Mouse (Mus musculus) kidney, adult 2 months (tissue): ENCODE measurements around the gene Tead2.

ENCODE experiments used
- CTCF ChIP-seq: fragments of 200-500 bp; conservative IDR thresholded peaks from 2 replicates; pipeline ENCODE4 v1.5.1; 2011; ENCODE audit warnings: low read depth, mild to moderate bottlenecking, control low read depth, low read length, moderate library complexity, mixed read lengths; ENCODE audit not compliant: insufficient read depth, insufficient read length
- POLR2A ChIP-seq: fragments of 200-500 bp; IDR thresholded peaks from one replicate; pipeline ENCODE4 v1.6.1; 2011; ENCODE audit warnings: low read depth, low read length, control low read depth

DNA sequence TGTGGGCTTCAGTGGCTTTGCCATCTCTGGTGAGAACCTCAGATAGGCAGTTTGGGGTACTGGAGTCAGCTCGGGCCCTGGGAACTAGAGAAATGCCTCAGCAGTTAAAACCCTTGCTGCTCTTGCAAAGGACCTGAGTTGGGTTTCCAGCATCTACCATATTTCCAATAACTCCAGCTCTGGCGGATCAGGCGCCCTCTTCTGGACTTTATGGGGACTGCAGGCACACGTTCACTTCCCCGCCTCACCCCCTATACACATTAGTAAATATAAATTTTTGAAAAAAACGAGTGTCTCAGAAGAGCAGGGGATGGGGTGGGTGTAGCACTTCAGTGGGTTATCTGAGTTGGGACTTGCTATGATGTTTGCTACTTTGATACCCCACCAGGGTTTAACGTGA, 42.6 kb upstream of the Tead2 start:
- TF ChIP-seq POLR2A, result no peak
- peak; percentile 27; the same call in 1 of the 2 replicates for TF ChIP-seq CTCF
